Mouse (Mus musculus) left cerebral cortex, adult 2 months (tissue): Measurements from ENCODE around the gene Evi5. TPM values are rescaled to one million over a fixed set of nuclear protein-coding genes. Genes with fewer than 3 reads are reported as not detected.

Source experiments
- DNase-seq, 2 experiments: peaks; one replicate each; pipeline ENCODE4 v3.0.0; 2021 to 2022; ENCODE audit warnings: low spot score in 2 of 2, mixed read lengths in 1 of 2; ENCODE audit errors: extremely low spot score in 1 of 2
- H3K27ac ChIP-seq: fragments of 200-600 bp; 2 replicates; pipeline ENCODE4 v1.8.1; 2022
- H3K4me3 ChIP-seq: fragments of 200-600 bp; 2 replicates; pipeline ENCODE4 v1.8.1; 2022
- CTCF ChIP-seq: fragments of 200-600 bp; IDR thresholded peaks from 2 replicates; pipeline ENCODE4 v1.8.1; 2022; ENCODE audit warnings: antibody characterized with exemption, mild to moderate bottlenecking, moderate library complexity
- intact Hi-C: fragments of 180-260 bp; cut with DNase I; formaldehyde crosslinking; loops from one replicate; pipeline ENCODE4 v1.15.1; 2025
- total RNA-seq, 2 experiments: library from RNA; stranded (reverse); gene quantifications; 2 replicates each; pipeline ENCODE4 v1.2.3; 2021

Evi5 gene
- total RNA-seq, 2 experiments from 2014 or later = 85.7 to 88.7 TPM

GRCm38 (mm10) chr5:107868905-107869424, 5.9 kb downstream of the Evi5 start:
- peak; percentile 17; the same call in 1 of the 2 replicates for TF ChIP-seq CTCF
- intact Hi-C loops = loop anchor here (1.0 to 5.0 kb wide), 2 partner anchors 31 to 67 kb away; partner anchors contain the start of gene Rpl5
- Histone ChIP-seq H3K27ac (peak overlapping the region; percentile 78), H3K4me3 (peak overlapping the region; percentile 64)
- DNase-seq = peak; percentile 80 to 86

GRCm38 (mm10) chr5:107867970-107868904, 6.7 kb downstream of the Evi5 start:
- peak overlapping the region; percentile 78 for H3K27ac ChIP-seq
- no peak for TF ChIP-seq CTCF
- peak; percentile 38 to 40 for DNase-seq
- intact Hi-C loops = loop anchor here (5.0 kb wide), 1 partner anchor 66 kb away; no protein-coding TSS in a partner anchor
- peak overlapping the region; percentile 64 for H3K4me3 ChIP-seq

- Histone ChIP-seq H3K4me3 (no peak overlapping the region), H3K27ac (no peak overlapping the region)
- no peak for DNase-seq
- TF ChIP-seq CTCF = no peak
- intact Hi-C loops = loop anchor here (5.0 kb wide), 1 partner anchor 64 kb away; no protein-coding TSS in a partner anchor
These were observed 8.5 kb downstream of the Evi5 start for GRCm38 (mm10) chr5:107866127-107867126.

- no peak overlapping the region for H3K4me3 ChIP-seq
- TF ChIP-seq CTCF = no peak
- DNase-seq = no peak
- H3K27ac ChIP-seq = no peak overlapping the region
- intact Hi-C loops = no loop called here
These were observed 10.9 kb downstream of the Evi5 start for GRCm38 (mm10) chr5:107863971-107864370.

GRCm38 (mm10) chr5:107858963-107859362, 15.9 kb downstream of the Evi5 start:
- Histone ChIP-seq H3K27ac (no peak overlapping the region), H3K4me3 (no peak overlapping the region)
- peak; percentile 51 for TF ChIP-seq CTCF
- intact Hi-C loops = no loop called here
- DNase-seq = no peak

GRCm38 (mm10) chr5:107855546-107855945, 19.4 kb downstream of the Evi5 start:
- Histone ChIP-seq H3K27ac (no peak overlapping the region), H3K4me3 (no peak overlapping the region)
- no peak for TF ChIP-seq CTCF
- intact Hi-C loops = no loop called here
- DNase-seq = no peak

GRCm38 (mm10) chr5:107854556-107854955, 20.4 kb downstream of the Evi5 start:
- intact Hi-C loops = no loop called here
- no peak for TF ChIP-seq CTCF
- H3K4me3 ChIP-seq = no peak overlapping the region
- no peak for DNase-seq
- H3K27ac ChIP-seq = no peak overlapping the region

GRCm38 (mm10) chr5:107853807-107854206, 21.1 kb downstream of the Evi5 start:
- no peak for TF ChIP-seq CTCF
- no peak overlapping the region for H3K4me3 ChIP-seq
- no peak overlapping the region for H3K27ac ChIP-seq
- intact Hi-C loops = no loop called here
- DNase-seq = no peak

- DNase-seq = no peak
- TF ChIP-seq CTCF = no peak
- intact Hi-C loops = loop anchor here (2.0 kb wide), 1 partner anchor 48 kb away; no protein-coding TSS in a partner anchor
- H3K27ac ChIP-seq = 0 out of 2 replicates have a peak overlapping the region, but pooled peaks have one; percentile 54
- no peak overlapping the region for H3K4me3 ChIP-seq
These were observed 25.9 kb downstream of the Evi5 start for GRCm38 (mm10) chr5:107848964-107849363.

GRCm38 (mm10) chr5:107847817-107848216, 27.1 kb downstream of the Evi5 start:
- H3K4me3 ChIP-seq = no peak overlapping the region
- TF ChIP-seq CTCF = no peak
- DNase-seq = no peak
- peak overlapping the region; percentile 12; the same call in 1 of the 2 replicates for H3K27ac ChIP-seq
- intact Hi-C loops = loop anchor here (2.0 kb wide), 1 partner anchor 47 kb away; no protein-coding TSS in a partner anchor

- no peak for TF ChIP-seq CTCF
- intact Hi-C loops = no loop called here
- no peak overlapping the region for H3K4me3 ChIP-seq
- DNase-seq = no peak
- H3K27ac ChIP-seq = no peak overlapping the region
These were observed 27.6 kb downstream of the Evi5 start for GRCm38 (mm10) chr5:107847349-107847748.
